Mouse (Mus musculus) spleen, postnatal 10 days (tissue): ENCODE data around the gene Lrp1.

ENCODE experiments used
- DNase-seq, 2 experiments: peaks; one replicate each; pipeline ENCODE4 v3.0.0; 2021 to 2022; ENCODE audit warnings: low spot score in 2 of 2

The Lrp1 gene

DNA sequence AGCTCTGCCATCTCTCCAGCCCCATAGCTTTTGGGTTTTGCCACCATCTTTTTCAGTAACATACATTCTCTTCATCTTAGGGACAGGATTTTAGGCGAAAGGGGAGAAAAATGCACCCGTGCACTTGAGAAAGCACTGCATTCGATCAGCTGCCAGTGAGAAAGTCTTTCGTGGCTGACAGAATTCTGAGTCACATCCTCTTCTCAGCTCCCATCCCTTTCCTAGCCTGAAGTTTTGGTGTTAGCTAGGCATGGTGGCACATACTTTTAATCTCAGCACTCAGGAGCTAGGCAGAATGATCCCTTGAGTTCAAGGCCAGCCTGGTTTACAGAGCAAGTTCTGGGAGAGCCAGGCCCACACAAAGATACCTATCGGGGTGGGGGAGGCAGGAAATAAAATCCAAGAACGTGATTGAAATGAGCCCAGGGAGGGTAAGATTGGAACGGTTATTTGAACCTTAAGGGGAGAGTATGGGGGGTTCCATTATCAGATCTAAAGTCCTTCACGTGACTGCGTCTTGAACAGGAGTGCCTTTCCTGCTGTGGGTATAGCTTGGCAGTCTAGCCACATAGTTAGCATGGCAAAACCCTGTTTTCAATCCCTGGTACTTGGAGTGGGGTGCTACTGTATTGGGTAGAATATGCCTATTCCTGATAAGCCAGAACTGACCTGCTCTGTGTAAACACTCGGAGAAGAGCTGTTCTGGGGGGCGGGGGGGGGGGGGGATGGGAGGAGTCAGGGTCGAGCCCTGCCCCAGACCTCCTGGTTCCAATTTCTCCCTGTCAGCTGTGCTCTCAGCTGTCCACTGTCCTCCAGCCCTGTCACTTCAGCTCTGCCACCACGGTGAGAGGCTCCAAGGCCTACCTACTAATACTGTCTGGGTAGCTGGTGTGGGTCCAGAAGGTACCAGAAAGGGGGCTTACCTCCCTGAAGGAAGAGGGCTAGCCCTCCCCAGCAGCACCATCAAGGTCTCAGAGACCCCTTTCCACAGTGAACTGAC, 119.8 kb downstream of the Lrp1 start, which contains the start of gene Stac3:
TSS of gene Stac3 (plus strand) at position 793 of the 1,000 bp plus-strand sequence.
- no peak for DNase-seq

- DNase-seq = no peak
These were observed 120.9 kb downstream of the Lrp1 start for GRCm38 (mm10) chr10:127500042-127500441.

DNA sequence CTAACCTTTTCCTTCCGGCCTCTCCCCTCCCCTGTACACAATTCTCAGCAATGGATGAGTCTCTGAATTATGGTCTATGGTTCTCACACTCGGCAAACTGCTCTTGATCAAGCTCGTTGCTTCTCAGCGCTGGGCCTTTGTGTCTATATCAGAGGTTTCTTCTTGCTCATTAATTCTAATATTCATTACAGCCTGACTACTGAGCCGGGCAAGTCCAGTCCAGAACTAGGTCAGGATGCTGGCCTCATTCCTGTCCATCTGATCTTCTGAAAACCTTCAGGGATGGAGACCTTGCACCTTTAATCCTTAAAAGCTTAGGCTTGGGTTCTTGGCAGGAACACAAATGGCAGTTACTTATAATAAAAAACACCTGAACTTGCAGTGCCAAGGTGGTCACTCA, 121.4 kb downstream of the Lrp1 start:
- DNase-seq = no peak

DNA sequence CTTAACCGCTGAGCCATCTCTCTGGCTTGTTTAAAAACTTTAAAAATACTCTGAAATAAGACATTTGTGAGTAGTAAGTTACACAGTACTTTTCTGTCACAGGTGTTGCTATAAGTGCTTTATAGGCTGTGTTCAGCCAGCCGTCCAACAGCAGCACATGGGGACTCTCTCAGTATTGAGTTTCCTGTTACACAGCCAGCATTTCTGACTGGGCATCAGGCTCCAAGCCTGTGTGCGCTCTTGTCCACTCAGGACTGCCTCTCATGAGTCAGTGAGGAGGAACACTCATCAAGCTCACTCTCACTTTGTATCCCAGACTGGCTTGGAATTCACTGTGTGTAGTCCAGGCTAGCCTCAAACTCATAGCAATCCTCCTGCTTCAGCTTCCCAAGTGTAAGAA, 124.8 kb downstream of the Lrp1 start:
- DNase-seq = no peak

GRCm38 (mm10) chr10:127492118-127492517, 128.8 kb downstream of the Lrp1 start:
- DNase-seq = no peak

GRCm38 (mm10) chr10:127491128-127491512, 129.8 kb downstream of the Lrp1 start:
- no peak for DNase-seq

DNA sequence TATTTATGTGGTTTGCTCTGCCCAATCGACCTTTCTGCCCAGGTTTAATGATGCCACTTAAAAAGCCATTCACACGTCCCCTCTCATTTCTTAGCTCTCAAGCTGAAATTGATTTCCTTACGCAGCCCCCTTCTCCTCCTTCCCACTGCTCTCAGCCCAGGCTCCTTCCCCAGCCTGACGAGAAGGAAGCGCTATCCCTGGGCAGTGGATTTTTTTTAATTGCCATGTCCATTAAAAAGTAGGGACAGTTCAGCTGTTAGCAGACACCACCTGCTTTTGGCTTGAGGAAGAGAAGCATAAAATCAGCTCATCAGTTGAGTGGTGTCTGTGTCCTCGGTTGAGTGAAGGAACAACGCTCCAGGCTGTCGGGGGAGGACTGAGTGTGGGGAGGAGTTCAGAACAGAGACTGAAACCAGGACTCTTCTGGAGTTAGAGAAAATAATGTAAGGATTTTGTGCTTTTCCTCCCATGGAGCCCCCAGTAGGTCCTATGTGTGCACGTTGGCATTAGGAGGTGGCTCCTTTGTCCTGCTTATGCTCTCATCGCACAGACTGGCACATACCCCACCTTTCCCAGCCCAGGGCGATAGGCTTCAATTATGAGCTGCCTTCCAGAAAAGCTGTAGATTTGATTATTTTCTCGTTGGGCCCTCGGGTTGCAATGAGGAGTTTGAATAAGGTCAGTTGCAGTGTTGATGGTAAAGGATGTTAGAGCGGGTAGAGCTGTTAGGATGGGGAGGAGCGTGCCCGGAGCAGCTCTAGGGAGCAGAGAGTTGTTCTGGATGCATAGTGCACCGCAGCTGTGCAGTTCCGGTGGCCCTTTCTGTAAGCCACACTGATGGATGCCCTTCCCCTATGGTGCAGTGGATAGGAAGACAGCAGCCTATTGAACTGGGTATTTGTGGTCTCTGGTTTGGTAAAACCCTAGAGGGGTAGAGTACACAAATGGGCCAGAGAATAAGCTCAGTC, 130.5 kb downstream of the Lrp1 start:
- DNase-seq = no peak

DNA sequence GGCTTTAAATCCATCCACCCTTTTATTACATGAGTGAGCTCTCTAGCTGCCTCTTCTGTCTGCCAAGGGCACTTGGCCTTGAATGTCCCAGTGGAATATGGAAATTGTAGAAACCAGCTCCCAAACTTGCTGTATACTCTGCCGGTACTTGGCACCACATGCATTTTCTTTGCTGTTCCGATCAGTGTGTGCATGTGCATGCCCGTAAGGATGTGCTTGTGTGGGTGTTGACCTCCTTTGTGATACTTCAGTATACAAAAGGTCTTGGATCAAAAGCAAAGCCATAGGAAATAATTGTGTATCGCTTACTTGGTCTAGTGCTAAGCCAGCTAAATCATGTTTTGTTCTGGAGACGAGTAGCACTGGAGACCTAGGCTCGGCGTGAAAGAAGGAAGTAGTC, 132.1 kb downstream of the Lrp1 start:
- DNase-seq = no peak
